Mouse (Mus musculus) WW6 (cell line): ENCODE results near the gene Col20a1.

Experiments used
- DNase-seq: peaks from one replicate; pipeline ENCODE4 v3.0.0-alpha.2; 2013; ENCODE audit warnings: low read depth, low spot score

The Col20a1 gene

GRCm38 (mm10) chr2:180994360-180994759, 8.0 kb downstream of the Col20a1 start:
- DNase-seq = no peak

DNA sequence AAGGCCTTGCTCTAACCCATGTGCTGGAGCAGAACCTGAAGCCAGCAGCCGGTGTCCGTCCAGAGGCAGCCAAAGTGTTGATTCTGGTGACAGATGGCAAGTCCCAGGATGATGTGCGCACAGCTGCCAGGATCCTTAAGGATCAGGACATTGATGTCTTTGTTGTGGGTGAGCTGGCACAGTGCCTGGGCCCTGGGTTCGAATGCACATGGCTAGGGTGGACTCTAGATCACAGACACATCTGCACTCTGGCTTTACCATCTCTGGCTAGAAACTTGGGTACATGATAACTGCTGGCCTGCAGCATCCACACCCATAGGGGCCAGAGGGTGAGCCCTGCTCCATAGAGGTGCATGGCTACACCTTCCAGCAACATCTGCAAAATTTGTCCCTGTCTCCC, 9.1 kb downstream of the Col20a1 start:
- DNase-seq = no peak

DNA sequence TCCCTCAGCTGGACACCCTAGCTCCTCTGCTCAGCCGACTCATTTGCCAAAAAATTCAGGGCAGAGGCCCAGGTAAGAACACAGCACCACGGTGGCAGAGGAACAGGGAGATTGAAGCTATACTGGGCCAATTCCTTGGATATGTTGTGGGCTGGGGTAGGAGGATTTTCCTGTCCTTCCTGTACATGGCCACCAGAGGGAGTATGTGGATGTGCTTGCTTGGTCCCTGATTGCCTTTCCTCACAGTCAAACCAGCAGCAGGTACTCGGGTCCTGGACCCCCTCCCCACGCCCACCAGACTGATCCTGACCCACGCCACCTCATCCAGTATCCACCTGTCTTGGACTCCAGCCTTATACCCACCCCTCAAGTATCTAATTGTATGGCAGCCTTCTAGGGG, 10.1 kb downstream of the Col20a1 start:
- DNase-seq = no peak

GRCm38 (mm10) chr2:180996905-180997304, 10.6 kb downstream of the Col20a1 start:
- DNase-seq = no peak

- DNase-seq = no peak
Observed at GRCm38 (mm10) chr2:181007054-181007453, 20.7 kb downstream of the Col20a1 start.

DNA sequence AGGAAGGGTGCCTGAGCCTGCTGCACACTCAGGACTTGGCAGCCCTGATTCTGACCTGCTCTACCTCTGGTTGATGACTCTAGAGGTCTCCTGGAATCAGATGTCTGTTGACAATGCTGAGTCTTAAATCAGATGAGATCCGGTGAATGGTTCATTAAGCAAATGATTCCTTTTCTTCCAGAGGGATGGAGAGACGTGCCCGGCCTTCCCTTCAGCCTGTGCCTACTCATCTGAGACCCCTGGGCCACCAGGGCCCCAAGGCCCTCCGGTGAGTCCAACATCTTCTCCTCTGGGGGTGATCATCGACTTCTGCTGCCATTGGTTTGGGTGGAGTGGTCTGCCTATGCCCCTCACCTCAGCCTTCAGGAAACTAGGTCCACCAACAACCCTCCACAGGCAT, 22.0 kb downstream of the Col20a1 start:
- no peak for DNase-seq

GRCm38 (mm10) chr2:181031406-181031934, 45.1 kb downstream of the Col20a1 start:
- DNase-seq = no peak

GRCm38 (mm10) chr2:181032407-181032806, 46.1 kb downstream of the Col20a1 start:
- no peak for DNase-seq

DNA sequence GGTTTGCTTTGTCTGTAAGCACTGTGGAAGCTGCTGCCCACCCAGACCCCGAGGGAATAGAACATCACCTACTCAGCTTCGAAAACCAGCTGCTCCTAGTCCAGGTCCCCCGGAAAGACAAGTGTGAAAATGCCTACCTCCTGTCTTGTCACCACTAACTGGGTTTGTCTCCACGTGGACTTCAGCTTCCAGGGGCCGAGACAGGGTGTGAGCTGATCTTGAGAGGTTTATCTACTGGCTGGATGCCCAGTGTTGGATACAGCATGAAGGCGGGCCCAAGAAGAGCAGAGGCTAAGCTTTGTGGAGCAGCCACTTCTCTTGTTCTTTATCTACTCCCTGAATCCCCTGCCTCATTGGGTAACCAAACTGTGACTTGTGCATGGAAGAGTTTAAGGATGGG, 47.0 kb downstream of the Col20a1 start:
- DNase-seq = no peak

DNA sequence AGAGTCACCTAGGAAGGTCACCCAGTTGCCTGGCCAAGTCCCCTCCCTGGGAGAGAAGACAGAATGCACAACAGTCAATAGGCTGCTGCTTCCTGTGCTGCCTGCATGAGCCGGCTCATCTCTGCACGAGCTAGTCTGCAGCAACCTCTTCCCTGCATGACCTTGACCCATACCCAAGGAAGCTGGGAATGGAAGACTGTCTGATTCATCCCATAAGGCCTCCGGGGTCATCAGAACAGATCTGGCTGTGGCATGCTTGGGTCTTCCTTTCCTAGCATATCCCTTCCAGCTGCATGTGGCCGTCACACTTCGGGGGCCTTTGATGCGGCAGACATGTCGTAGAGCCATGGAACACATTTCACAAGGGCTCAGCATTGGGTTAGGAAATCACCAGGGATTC, 48.9 kb downstream of the Col20a1 start:
- no peak for DNase-seq

DNA sequence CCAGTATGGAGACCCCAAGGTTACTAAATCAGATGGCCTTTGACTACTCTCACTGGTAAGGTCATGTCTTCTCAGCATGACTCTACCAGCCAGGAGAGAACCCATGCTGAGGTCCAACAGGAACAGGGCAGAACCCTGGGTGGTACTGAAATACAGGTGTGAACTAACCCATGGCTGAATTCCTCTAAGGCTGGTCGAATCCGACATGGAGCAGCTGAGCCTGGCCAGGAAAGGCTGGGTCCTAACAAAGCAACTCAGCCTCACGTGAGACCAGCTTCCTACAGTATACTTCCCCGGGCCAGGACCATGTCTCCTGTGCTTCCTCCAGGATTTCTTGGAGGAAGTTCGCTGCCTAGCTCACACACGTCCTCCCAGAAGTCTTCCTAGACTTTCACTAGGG, 50.2 kb downstream of the Col20a1 start:
- no peak for DNase-seq

GRCm38 (mm10) chr2:181038644-181039355, 52.5 kb downstream of the Col20a1 start:
- no peak for DNase-seq

GRCm38 (mm10) chr2:181039356-181039680, 53.0 kb downstream of the Col20a1 start:
- DNase-seq = no peak

DNA sequence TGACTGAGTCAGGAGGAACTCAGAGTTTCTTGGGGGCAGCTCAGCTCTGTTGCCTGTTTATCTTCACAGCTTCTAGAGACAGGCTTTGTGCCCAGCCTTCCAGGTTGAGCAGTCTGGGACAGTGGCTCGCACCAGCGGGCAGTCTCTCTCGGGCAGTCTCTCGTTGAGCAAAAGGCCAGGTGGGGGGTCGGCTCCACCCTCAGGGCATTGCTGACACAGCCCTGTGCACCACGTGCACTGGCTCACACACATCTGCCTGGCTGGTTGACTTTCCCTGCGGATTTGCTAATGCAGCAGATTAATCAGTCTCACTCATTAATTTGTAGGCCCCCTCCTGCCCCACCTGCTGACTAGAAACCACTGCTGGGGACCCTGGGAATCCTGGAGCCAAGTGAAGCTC, 55.6 kb downstream of the Col20a1 start:
- DNase-seq = no peak

DNA sequence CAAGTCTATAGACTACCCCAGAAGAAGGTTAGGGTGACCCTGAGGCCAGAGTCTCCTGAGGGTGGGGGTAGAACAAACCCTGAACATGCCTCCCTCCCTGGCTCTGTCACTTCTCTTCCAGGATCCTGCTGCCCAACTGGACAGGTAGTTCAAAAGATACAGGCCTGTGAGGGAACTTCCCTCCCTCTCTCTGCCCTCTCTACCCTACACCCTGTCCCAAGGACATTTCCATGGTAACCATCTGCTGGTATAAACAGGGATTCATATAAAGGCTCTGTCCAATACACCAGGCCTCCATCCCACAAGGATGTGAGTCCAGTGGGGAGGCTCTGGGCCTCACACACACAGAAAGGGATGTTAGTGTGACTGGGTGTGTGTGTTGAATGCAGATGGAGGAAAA, 56.0 kb downstream of the Col20a1 start:
- no peak for DNase-seq

DNA sequence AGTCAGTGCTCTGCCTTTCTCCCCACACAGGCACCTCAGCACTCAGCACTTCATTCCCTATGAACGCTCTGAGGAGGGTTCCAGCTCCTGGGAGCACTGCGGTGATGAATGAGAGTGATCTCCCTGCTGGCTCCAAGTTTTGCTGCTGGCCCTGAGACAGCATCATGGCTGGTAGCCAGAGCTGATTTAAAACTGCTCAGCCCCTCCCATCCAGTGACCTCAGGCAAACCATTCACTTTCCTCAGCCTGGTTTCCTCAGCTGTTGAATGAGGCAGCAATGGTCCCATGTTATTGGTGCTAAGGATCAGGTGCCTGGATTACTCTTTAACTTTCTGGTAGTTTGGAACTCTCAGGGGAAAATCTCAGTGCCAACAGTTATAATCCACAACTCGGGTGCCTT, 57.1 kb downstream of the Col20a1 start, which contains the start of gene Chrna4:
Gene Chrna4, minus strand, starts transcription at position 110 of the 400 bp plus-strand sequence.
- DNase-seq = no peak

GRCm38 (mm10) chr2:181044001-181044400, 57.7 kb downstream of the Col20a1 start:
- DNase-seq = no peak

DNA sequence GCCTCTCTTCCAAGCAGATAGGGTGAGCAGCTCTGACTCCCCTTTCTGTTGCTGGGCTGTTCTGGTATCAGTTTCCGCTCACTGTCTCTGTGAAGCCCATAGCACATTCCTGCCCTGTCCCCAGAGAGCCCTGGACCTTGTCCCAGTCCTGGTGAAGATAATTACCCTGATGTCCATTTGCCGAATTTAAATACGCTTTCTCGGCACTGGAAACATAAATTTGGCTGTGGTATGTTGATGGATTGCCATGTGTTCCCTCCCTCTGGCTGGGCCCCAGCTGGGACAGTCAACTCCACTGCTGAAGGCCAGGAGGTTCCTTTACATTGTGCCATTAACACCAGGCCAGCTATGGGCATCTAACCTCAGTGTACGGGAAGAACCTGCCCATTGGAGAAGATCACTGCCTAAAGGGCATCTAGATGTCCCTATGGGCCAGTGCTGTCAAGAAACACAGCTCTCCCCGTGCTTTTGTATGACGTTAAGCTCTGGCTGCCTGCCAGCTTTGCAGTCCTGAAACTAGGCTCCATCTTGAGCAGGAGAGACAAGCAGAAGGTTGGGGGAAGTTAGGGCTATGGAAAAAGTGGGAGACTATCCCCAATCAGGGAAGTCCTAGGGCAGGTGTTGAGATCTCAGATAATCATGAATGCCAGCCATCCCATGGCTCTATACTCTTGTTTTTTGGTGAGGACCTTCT, 62.1 kb downstream of the Col20a1 start:
- no peak for DNase-seq

DNA sequence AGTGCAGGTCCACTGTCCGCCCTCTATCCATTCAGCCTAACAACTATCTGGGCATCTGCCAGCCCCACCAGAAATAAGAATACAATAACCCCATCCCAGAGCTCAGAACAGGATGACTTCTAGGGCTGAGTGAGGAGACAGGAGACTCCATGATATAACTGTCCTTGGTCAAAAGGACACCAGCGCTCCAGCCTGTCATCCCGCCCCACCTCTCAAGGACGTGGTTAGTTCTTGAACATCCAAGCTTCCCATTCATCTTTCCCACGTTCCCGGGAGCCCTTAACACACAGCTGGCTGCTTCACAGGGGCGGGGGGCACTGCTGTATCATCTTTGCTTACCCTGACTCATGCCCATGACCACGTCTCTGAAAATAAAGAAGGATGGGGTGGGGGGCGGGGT, 62.7 kb downstream of the Col20a1 start:
- no peak for DNase-seq

GRCm38 (mm10) chr2:181052171-181052570, 65.8 kb downstream of the Col20a1 start:
- DNase-seq = no peak

DNA sequence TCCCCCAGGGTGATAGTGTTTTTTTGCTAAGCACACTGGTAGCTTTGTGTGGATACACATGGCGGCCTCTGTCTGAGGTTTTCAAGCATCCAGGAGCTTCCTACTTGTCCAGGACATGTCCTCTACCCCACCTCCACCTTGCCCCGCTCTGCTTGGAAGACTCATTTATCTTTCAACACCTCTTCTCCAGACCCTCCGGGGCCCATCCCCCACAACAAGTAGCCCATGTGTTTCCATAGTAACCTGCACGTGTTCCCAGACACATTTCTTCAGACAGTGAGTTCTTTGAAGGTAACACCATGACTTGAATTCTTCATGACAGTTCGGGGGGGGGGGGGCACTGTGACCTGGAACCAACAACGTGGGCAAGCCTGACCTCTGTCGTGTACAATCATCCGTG, 71.0 kb downstream of the Col20a1 start:
- no peak for DNase-seq

DNA sequence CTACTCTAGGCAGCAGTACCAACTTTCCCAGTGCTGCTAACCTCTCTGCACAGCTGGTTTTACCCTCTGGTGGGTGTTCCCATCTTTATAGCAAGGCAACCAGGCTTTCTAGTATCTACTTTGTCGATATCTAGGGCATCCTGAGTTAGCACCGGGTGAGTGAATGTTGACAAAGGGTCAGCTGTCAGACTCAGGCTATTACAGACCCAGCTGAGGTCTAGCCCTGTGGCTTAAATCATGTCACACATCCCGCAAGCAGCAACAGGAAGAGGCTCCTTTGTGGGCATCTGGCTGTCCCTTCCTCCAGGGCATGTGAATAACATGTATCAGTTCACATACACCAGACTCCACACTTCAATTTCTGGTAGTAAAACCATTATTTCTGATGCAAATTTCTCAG, 71.9 kb downstream of the Col20a1 start:
- DNase-seq = no peak

GRCm38 (mm10) chr2:181060127-181060526, 73.8 kb downstream of the Col20a1 start:
- no peak for DNase-seq
